Mouse (Mus musculus) left cerebral cortex, postnatal 10 days (tissue): ENCODE measurements around the gene Trpm6. TPM values are rescaled to one million over a fixed set of nuclear protein-coding genes. Genes with fewer than 3 reads are reported as not detected.

Experiments
- DNase-seq, 2 experiments: peaks; one replicate each; pipeline ENCODE4 v3.0.0; 2021 to 2022; ENCODE audit warnings: low spot score in 2 of 2, mixed read lengths in 1 of 2; ENCODE audit errors: extremely low spot score in 1 of 2
- intact Hi-C: fragments of 180-260 bp; cut with DNase I; formaldehyde crosslinking; loops from one replicate; pipeline ENCODE4 v1.15.1; 2025
- total RNA-seq, 2 experiments: library from RNA; stranded (reverse); gene quantifications; 2 replicates each; pipeline ENCODE4 v1.2.3; 2021

Trpm6 gene
- total RNA-seq, 2 experiments from 2014 or later = 0.75 to 1.0 TPM

- intact Hi-C loops = loop anchor here (2.0 to 5.0 kb wide), 2 partner anchors 238 to 1471 kb away; partner anchors contain the start of gene Rorb
These were observed 124.2 kb downstream of the Trpm6 start for GRCm38 (mm10) chr19:18873709-18874644.

GRCm38 (mm10) chr19:18879264-18879663, 129.5 kb downstream of the Trpm6 start:
- DNase-seq = no peak
- intact Hi-C loops = no loop called here

More at GRCm38 (mm10) chr19:18873709-18874644, 124.2 kb downstream of the Trpm6 start:
- DNase-seq = no peak

DNA sequence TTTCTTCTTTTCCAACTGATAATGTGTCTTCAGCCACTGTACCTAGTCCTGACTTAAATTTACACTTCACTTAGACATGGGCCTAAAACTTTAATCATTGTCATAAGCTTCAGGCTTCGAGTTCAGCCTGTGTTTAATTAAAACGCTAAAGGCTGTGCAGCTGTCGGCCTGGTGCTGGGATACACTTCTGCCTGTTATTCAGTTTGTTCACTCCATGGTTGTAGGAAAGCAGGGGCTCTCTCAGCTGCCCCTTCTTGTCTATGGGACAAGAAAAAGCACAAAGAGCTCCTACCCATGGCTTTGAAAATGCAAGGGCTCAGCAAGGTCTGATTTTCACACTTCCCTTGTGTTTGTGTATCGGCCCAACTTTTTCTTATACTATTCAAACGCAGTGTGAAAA, 131.4 kb downstream of the Trpm6 start:
- intact Hi-C loops = no loop called here
- no peak for DNase-seq

- intact Hi-C loops = no loop called here
- DNase-seq = no peak
These were observed 138.0 kb downstream of the Trpm6 start for GRCm38 (mm10) chr19:18887646-18888407.

GRCm38 (mm10) chr19:18888491-18889116, 138.8 kb downstream of the Trpm6 start:
- intact Hi-C loops = no loop called here

DNA sequence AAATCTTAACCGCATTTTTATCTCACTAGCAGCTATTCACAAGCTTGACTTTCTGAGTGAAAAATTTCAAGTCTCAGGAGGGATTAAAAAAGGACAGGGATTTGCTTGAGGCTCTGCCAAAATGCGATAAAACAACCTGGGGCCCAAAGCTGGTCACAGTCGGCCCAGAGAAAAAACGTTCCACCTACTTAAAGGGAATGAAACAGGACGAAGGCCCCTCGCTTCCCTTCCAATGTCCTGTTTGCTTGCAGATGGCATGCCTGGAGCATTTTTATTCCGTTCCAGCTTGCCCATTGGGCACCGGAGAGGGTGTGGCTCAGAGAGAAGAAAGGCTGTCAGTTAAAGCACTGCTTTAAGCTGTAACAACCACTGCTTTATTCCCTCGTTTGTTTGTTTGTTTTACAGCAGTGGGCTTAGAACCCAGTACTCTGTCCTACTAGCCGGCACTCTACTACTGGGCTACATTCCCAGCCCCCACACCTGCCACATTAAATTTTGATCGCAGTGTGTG, 139.4 kb downstream of the Trpm6 start:
- intact Hi-C loops = no loop called here
- peak; percentile 61 to 62 for DNase-seq

More at GRCm38 (mm10) chr19:18888491-18889116, 138.8 kb downstream of the Trpm6 start:
- DNase-seq = peak in 1 of 2 experiments; percentile 54

GRCm38 (mm10) chr19:18889632-18890031, 139.8 kb downstream of the Trpm6 start:
- intact Hi-C loops = no loop called here
- DNase-seq = no peak

DNA sequence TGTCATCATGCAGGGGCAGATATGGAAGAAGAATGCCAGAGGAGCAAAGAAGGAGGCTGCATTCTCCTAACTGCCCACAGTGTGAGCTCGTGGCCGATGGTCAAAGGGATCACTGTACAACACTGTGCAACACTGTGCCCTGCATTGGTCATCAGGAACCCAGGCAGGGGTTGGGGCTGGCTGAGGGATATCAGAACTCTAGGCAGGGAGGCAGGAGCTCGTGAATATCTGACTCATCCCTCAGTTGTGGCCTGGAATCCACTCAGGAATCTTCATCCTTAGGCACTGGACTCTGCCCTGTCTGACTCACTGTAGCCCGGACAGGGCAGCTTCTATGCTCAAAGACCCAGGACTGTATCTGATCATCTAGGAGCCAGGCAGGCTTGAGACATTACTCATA, 140.4 kb downstream of the Trpm6 start:
- no peak for DNase-seq
- intact Hi-C loops = no loop called here

DNA sequence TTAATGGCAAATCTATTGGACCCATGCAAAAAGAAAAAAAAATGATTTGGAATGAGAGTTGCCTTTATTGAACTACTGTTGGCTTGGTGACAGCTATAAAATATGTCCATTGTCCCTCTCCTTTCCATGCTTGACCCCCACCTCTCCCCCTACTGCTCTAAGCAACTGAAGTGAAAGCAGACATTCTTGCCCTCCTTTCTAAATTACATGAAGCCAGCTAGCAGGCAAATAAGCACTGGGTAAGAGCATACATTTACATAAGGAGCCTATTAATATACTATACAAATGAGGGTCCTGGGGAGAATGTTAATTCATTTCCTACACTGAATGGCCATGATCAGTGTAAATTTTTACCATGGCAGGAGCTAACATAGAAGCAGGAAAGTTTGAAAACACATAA, 148.5 kb downstream of the Trpm6 start:
- intact Hi-C loops = no loop called here
- no peak for DNase-seq

GRCm38 (mm10) chr19:18902041-18902693, 152.4 kb downstream of the Trpm6 start:
- intact Hi-C loops = no loop called here
- no peak for DNase-seq

- no peak for DNase-seq
These were observed 152.9 kb downstream of the Trpm6 start for GRCm38 (mm10) chr19:18902694-18903067.

DNA sequence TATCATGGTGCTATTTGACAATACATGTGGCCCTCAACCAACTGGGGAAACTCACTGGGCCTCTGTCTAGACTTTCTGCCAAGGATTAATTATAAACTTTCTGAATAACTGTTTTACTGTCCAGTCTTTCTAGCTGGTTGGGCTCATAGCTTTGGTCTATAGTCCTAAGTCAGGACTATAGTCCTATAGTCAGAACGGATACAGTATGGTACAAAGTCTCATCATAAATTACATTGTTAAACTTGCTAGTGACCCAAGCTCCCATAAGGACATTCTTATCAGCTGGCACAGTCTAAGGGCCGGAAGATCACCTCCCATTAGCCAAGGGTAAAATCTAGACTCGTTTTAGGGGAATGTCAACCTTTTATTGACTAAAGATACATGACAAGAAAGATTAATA, 155.7 kb downstream of the Trpm6 start:
- intact Hi-C loops = no loop called here
- no peak for DNase-seq

More at GRCm38 (mm10) chr19:18902694-18903067, 152.9 kb downstream of the Trpm6 start:
- intact Hi-C loops = no loop called here

GRCm38 (mm10) chr19:18909641-18910040, 159.9 kb downstream of the Trpm6 start:
- no peak for DNase-seq
- intact Hi-C loops = no loop called here

- intact Hi-C loops = no loop called here
These were observed 162.1 kb downstream of the Trpm6 start for GRCm38 (mm10) chr19:18911755-18912340.

GRCm38 (mm10) chr19:18941391-18941790, 191.6 kb downstream of the Trpm6 start:
- intact Hi-C loops = no loop called here
- DNase-seq = peak in 1 of 2 experiments; percentile 13

More at GRCm38 (mm10) chr19:18911755-18912340, 162.1 kb downstream of the Trpm6 start:
- no peak for DNase-seq
